Mouse (Mus musculus) neural tube, embryonic 14.5 days (tissue): ENCODE results near the gene Bgn. TPM values are rescaled to one million over a fixed set of nuclear protein-coding genes. Genes with fewer than 3 reads are reported as not detected.

Source experiments
- ATAC-seq: fragments of 200-750 bp; cut with Nextera tagmentation; 2 replicates; pipeline ENCODE4 v1.8.0; 2017; ENCODE audit warnings: low read depth, mild to moderate bottlenecking, moderate TSS enrichment, moderate library complexity
- H3K27ac ChIP-seq: fragments of 300-500 bp; sonication (generic); 2 replicates; pipeline ENCODE4 v1.5.1; 2014; ENCODE audit warnings: low read depth, mild to moderate bottlenecking, control low read depth, low read length, moderate library complexity, mixed read lengths
- H3K27me3 ChIP-seq: fragments of 300-500 bp; sonication (generic); 2 replicates; pipeline ENCODE4 v1.6.1; 2014; ENCODE audit warnings: low read length; ENCODE audit not compliant: control insufficient read depth, insufficient read depth
- H3K36me3 ChIP-seq: fragments of 300-500 bp; sonication (generic); 2 replicates; pipeline ENCODE4 v1.6.1; 2014; ENCODE audit warnings: low read length, mixed read lengths; ENCODE audit not compliant: control insufficient read depth, insufficient read depth
- H3K4me1 ChIP-seq: fragments of 300-500 bp; sonication (generic); 2 replicates; pipeline ENCODE4 v1.6.1; 2014; ENCODE audit warnings: low read length; ENCODE audit not compliant: control insufficient read depth, insufficient read depth
- H3K4me2 ChIP-seq: fragments of 300-500 bp; sonication (generic); 2 replicates; pipeline ENCODE4 v1.6.1; 2014; ENCODE audit warnings: mild to moderate bottlenecking, low read depth, low read length, control low read depth
- H3K4me3 ChIP-seq: fragments of 300-500 bp; sonication (generic); 2 replicates; pipeline ENCODE4 v1.5.1; 2014; ENCODE audit warnings: low read depth, low read length, control low read depth, mixed read lengths
- H3K9ac ChIP-seq: fragments of 300-500 bp; sonication (generic); replicated peaks from 2 replicates; pipeline ENCODE4 v1.6.1; 2014; ENCODE audit warnings: low read depth, mild to moderate bottlenecking, control low read depth, low read length, mixed read lengths
- H3K9me3 ChIP-seq: fragments of 300-500 bp; sonication (generic); 2 replicates; pipeline ENCODE4 v1.6.1; 2016; ENCODE audit warnings: low read length; ENCODE audit not compliant: control insufficient read depth
- WGBS: fragments of 180-500 bp; shearing (Covaris S2); extraction: QIAGEN DNeasy Blood & Tissue Kit; methylation state at CpG from one replicate; pipeline ENCODE4 v1.1.7; 2014; 5-methylcytosine and 5-hydroxymethylcytosine counted together
- polyA plus RNA-seq: library from polyadenylated mRNA; unstranded; fragments of >200 nt; fragmentation: Nextera tagmentation; extraction: Ambion mirVana; gene quantifications from 2 replicates; pipeline ENCODE4 v1.2.1, GENCODE M21; 2014

The Bgn gene
- polyA plus RNA-seq = 8.3 and 36.2 TPM in 2 replicates

GRCm38 (mm10) chrX:73483484-73483810 is at the start of gene Bgn:
Bgn (plus strand) TSS chrX:73483602.
- Histone ChIP-seq H3K4me1 (no peaks in the 10 kb centered on the region), H3K9ac (no peak within 1 kb of the TSS), H3K9me3 (no peaks in the 10 kb centered on the region), H3K4me3 (no peak within 1 kb of the TSS), H3K36me3 (no peaks in the 10 kb centered on the region), H3K4me2 (no peak within 1 kb of the TSS), H3K27me3 (no peaks in the 10 kb centered on the region), H3K27ac (no peak within 1 kb of the TSS)
- 48% methylated on average over 6 of the region's 14 CpGs for WGBS
- ATAC-seq = no peak

GRCm38 (mm10) chrX:73435252-73435651 is 48.1 kb upstream of the Bgn start, which contains the start of gene Trex2:
Trex2 (minus strand) TSS chrX:73435344.
- H3K4me2 ChIP-seq = no peak within 1 kb of the TSS
- no peak within 1 kb of the TSS for H3K27ac ChIP-seq
- no peak within 1 kb of the TSS for H3K4me3 ChIP-seq
- 82% methylated on average over 11 of the region's 11 CpGs for WGBS
- no peak for ATAC-seq
- H3K9me3 ChIP-seq = no peaks in the 10 kb centered on the region
- H3K27me3 ChIP-seq = no peaks in the 10 kb centered on the region
- no peaks in the 10 kb centered on the region for H3K36me3 ChIP-seq
- no peak within 1 kb of the TSS for H3K9ac ChIP-seq
- no peaks in the 10 kb centered on the region for H3K4me1 ChIP-seq

GRCm38 (mm10) chrX:73441428-73441827 is 42.0 kb upstream of the Bgn start:
- WGBS = 74% methylated on average over 2 of the region's 2 CpGs
- H3K27ac ChIP-seq = no peak overlapping the region
- no peaks in the 10 kb centered on the region for H3K36me3 ChIP-seq
- no peaks in the 10 kb centered on the region for H3K4me1 ChIP-seq
- no peaks in the 10 kb centered on the region for H3K9me3 ChIP-seq
- H3K4me3 ChIP-seq = no peak overlapping the region
- no peak for ATAC-seq
- H3K27me3 ChIP-seq = no peaks in the 10 kb centered on the region
- H3K9ac ChIP-seq = no peak overlapping the region
- H3K4me2 ChIP-seq = no peak overlapping the region

- Histone ChIP-seq H3K27me3 (no peaks in the 10 kb centered on the region), H3K9ac (no peak overlapping the region), H3K9me3 (no peaks in the 10 kb centered on the region), H3K4me1 (no peaks in the 10 kb centered on the region), H3K36me3 (no peaks in the 10 kb centered on the region), H3K4me3 (no peak overlapping the region), H3K4me2 (no peak overlapping the region), H3K27ac (no peak overlapping the region)
- ATAC-seq = no peak
- 11% methylated on average over 2 of the region's 2 CpGs for WGBS
Observed at GRCm38 (mm10) chrX:73451949-73452348, 31.5 kb upstream of the Bgn start.

GRCm38 (mm10) chrX:73458877-73459392 is 24.5 kb upstream of the Bgn start, which contains the start of gene Haus7:
Haus7 (minus strand) TSS chrX:73459044.
- Histone ChIP-seq H3K36me3 (no peaks in the 10 kb centered on the region), H3K27me3 (no peaks in the 10 kb centered on the region), H3K9me3 (no peaks in the 10 kb centered on the region), H3K9ac (peak within 1 kb of the TSS; percentile 1; the same call in 1 of the 2 replicates), H3K4me1 (0 out of 2 replicates have a peak, but pooled peaks cover 4% of the 10 kb centered on the region), H3K4me3 (peak within 1 kb of the TSS; percentile 29), H3K27ac (no peak within 1 kb of the TSS), H3K4me2 (peak within 1 kb of the TSS; percentile 50)
- ATAC-seq = peak; percentile 100
- WGBS = 17% methylated on average over 26 of the region's 26 CpGs

- Histone ChIP-seq H3K9me3 (no peaks in the 10 kb centered on the region), H3K4me3 (no peak overlapping the region), H3K4me2 (no peak overlapping the region), H3K9ac (no peak overlapping the region), H3K36me3 (no peaks in the 10 kb centered on the region), H3K27me3 (no peaks in the 10 kb centered on the region), H3K27ac (no peak overlapping the region), H3K4me1 (0 out of 2 replicates have a peak, but pooled peaks cover 4% of the 10 kb centered on the region)
- no peak for ATAC-seq
- WGBS = 81% methylated on average over 4 of the region's 4 CpGs
Observed at GRCm38 (mm10) chrX:73460792-73461191, 22.6 kb upstream of the Bgn start.

GRCm38 (mm10) chrX:73465483-73466186 is 17.8 kb upstream of the Bgn start:
- Histone ChIP-seq H3K9me3 (no peaks in the 10 kb centered on the region), H3K4me2 (no peak overlapping the region), H3K27me3 (no peaks in the 10 kb centered on the region), H3K36me3 (no peaks in the 10 kb centered on the region), H3K27ac (no peak overlapping the region), H3K4me3 (no peak overlapping the region), H3K9ac (no peak overlapping the region), H3K4me1 (no peaks in the 10 kb centered on the region)
- ATAC-seq = no peak
- WGBS = 75% methylated on average over 9 of the region's 9 CpGs

- 71% methylated on average over 5 of the region's 5 CpGs for WGBS
Observed at GRCm38 (mm10) chrX:73467446-73468241, 15.8 kb upstream of the Bgn start.

GRCm38 (mm10) chrX:73468330-73468729 is 15.1 kb upstream of the Bgn start:
- Histone ChIP-seq H3K9me3 (no peaks in the 10 kb centered on the region), H3K4me3 (no peak overlapping the region), H3K27ac (no peak overlapping the region), H3K27me3 (no peaks in the 10 kb centered on the region), H3K4me1 (no peaks in the 10 kb centered on the region), H3K9ac (no peak overlapping the region), H3K36me3 (no peaks in the 10 kb centered on the region), H3K4me2 (no peak overlapping the region)
- 72% methylated on average over 3 of the region's 3 CpGs for WGBS
- ATAC-seq = no peak

More at GRCm38 (mm10) chrX:73467446-73468241, 15.8 kb upstream of the Bgn start:
- Histone ChIP-seq H3K9me3 (no peaks in the 10 kb centered on the region), H3K36me3 (no peaks in the 10 kb centered on the region), H3K27ac (no peak overlapping the region), H3K4me1 (no peaks in the 10 kb centered on the region), H3K4me3 (no peak overlapping the region), H3K27me3 (no peaks in the 10 kb centered on the region), H3K4me2 (no peak overlapping the region), H3K9ac (no peak overlapping the region)
- no peak for ATAC-seq
